Mouse (Mus musculus) spleen, postnatal 10 days (tissue): Measurements from ENCODE around the gene Zfp109.

Experiments used
- DNase-seq, 2 experiments: peaks; one replicate each; pipeline ENCODE4 v3.0.0; 2021 to 2022; ENCODE audit warnings: low spot score in 2 of 2

Zfp109 gene

DNA sequence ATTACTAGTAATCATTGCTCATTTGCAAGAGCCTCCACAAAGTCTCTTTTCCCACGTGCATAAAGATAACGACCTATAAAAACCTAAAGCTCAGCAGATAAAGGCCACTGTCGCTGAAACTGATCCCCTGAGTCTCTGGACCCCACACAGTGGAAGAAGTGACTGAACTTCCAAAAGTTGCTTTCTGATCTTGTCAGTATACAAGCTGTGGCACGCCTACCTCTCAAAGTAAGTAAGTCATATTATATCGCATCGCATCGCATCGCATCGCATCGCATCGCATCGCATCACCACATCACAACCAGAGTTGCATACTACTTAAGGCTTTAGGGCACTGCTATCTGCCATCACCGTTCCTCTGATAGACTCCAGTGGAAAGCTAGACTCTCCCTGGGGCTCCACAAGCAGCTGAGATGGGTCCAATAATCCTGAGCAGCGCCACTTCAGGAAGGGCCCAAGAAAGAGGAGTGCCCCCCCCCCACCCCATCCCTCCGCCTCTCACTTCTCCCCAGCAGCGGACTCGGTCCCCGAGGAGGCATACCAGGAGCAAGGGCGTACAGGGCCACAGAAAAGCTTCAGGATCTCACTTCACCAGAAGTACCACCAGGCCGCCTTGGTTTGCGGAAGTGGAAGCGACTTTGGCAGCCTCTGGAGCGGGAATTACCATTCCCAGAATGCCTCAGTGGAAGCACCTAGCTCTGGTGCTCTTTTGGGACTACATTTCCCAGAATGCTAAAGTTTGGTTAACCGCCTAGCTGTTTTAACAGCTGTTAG, 29.7 kb downstream of the Zfp109 start:
- DNase-seq = peak in 1 of 2 experiments; percentile 17

- DNase-seq = no peak
Measured at GRCm38 (mm10) chr7:24196961-24197360, 40.4 kb downstream of the Zfp109 start.

DNA sequence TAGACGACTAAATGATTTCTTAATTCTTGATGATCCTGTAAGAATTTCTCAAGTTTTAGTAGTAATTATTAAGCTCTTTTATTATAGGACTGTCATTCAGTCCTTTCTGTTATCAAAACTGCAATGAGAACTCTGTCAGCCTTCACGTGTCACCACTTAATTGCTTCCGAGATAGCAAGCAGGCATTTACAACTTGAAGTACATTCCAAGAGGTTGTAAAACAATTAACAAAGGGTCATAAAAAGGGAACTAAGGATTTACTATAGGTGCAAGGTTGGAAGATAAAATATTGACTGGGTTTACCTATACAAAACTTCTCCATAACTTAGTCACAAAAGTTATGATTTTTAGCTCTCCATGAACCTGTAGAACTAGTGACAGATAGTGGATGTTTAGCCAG, 44.2 kb downstream of the Zfp109 start:
- DNase-seq = no peak

GRCm38 (mm10) chr7:24191361-24191760, 46.0 kb downstream of the Zfp109 start:
- DNase-seq = no peak

- no peak for DNase-seq
Measured at GRCm38 (mm10) chr7:24189571-24189944, 47.8 kb downstream of the Zfp109 start.

DNA sequence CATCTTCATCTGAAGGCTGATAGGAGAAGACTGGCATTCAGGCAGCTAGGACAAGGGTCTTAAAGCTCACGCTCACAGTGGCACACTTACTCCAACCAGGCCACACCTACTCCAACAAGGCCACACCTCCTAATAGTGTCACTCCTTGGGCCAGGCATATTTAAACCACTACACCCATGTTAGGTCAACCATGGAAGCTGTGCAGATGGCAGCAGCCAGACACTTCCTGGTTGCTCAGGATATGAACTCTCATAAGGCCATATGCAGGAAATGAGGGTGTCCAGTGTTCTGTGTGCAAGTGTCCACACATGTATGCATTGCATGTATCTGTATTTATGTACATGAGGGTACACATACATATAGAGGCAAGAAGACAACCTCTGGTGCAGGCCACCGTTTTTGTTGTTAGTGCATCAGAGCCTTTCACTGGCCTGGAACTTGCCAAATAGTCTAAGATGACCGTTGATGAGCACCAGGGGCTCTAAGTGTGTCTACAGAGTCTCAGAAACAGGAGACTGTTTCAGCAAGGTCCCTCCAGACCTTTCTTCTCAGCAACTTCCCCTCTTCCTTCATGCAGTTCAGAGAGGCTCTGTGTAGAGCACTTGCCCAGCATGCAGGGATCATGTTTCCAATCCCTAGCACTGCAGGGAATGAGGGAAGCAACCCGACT, 48.3 kb downstream of the Zfp109 start:
- no peak for DNase-seq

GRCm38 (mm10) chr7:24187611-24188010, 49.7 kb downstream of the Zfp109 start:
- no peak for DNase-seq
